In the genomic region with DNA sequence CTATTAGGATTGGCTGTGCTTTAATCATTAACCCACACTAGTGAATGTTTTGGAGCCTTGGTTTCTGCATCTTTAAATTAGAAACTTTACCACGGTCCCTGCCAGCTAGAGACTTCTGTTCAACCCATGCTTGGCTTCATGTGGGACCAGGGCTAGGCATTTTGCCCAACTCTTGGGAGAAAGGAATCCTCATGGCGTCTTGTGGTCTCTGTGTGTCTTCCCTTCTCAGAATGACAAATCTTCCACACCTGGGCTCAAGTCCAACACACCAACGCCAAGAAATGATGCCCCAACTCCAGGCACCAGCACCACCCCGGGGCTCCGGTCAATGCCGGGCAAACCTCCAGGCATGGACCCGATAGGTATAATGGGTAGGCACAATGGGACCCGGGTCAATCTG, we compare ENCODE assay signal across 9 mouse cellular contexts. TPM values are rescaled to one million over a fixed set of nuclear protein-coding genes. Genes with fewer than 3 reads are reported as not detected.
DNase-seq lines count a peak whose midpoint lies in the region; ATAC-seq lines count a peak whose summit lies in the region.
"Had no signal": no experiment of that assay in that cellular context is flagged by ENCODE, and none has a peak within 500 bp of the region (broad histone marks: within the 10 kb centered on the region; RNA-seq: fewer than 3 reads in every experiment).

No protein-coding gene starts in this region.

- no peak for ATAC-seq in cerebellum, adult (ENCODE audit: insufficient number of reproducible peaks, low FRiP score, low TSS enrichment)
- no peak for ATAC-seq in megakaryocyte-erythroid progenitor cell, adult 5-6 weeks (replicated peaks; ENCODE audit: low FRiP score, low TSS enrichment, poor library complexity, severe bottlenecking)
- ATAC-seq in erythroblast, adult 5-6 weeks (replicated peaks; ENCODE audit: low FRiP score, poor library complexity, severe bottlenecking): no peak
- ATAC-seq: midbrain, embryonic 13.5 days had no signal

- peak; percentile 17 for DNase-seq in cerebellum, adult 11 months
- DNase-seq in lung, postnatal 10 days: peak; percentile 27
- no peak for DNase-seq in lung, postnatal 14 days
- DNase-seq in cerebellum, postnatal 10 days: peak; percentile 82 to 87
- peak; percentile 65 to 72 for DNase-seq in kidney, postnatal 25 days

RNA-seq across cellular contexts. Expression of gene Tle3, which starts 36.9 kb away (rescaled TPM):
- 53.3 and 57.0 TPM in 2 replicates for total RNA-seq in megakaryocyte-erythroid progenitor cell, adult 5-6 weeks (2014; fragmentation: Nextera tagmentation)
- 19.1 and 26.7 TPM in 2 replicates for total RNA-seq in megakaryocyte-erythroid progenitor cell, adult 5-6 weeks (2017)
- 10.8 and 24.0 TPM in 2 replicates for total RNA-seq in erythroblast, adult 5-6 weeks (2015; ENCODE audit: low replicate concordance)
- 11.6 and 16.6 TPM in 2 replicates for total RNA-seq in erythroblast, adult 5-6 weeks (2017; ENCODE audit: low replicate concordance)
